Mouse (Mus musculus) heart, postnatal 25 days (tissue): ENCODE results near the gene Plpp4. TPM values are rescaled to one million over a fixed set of nuclear protein-coding genes. Genes with fewer than 3 reads are reported as not detected.

ENCODE experiments used
- DNase-seq: peaks from one replicate; pipeline ENCODE4 v3.0.0; 2022; ENCODE audit warnings: low spot score
- intact Hi-C: fragments of 180-260 bp; cut with DNase I; formaldehyde crosslinking; loops from one replicate; pipeline ENCODE4 v1.15.1; 2025
- total RNA-seq, 2 experiments: library from RNA; stranded (reverse); gene quantifications; 2 replicates each; pipeline ENCODE4 v1.2.3; 2021

Plpp4 gene
- total RNA-seq, 2 experiments from 2014 or later = not detected

GRCm38 (mm10) chr7:129428794-129429193, 172.0 kb downstream of the Plpp4 start:
- DNase-seq = no peak
- intact Hi-C loops = no loop called here

- intact Hi-C loops = no loop called here
- no peak for DNase-seq
These were observed 173.1 kb downstream of the Plpp4 start for GRCm38 (mm10) chr7:129429903-129430302.
